Mouse (Mus musculus): ENCODE measurements at regions not wholly inside any gene's neighbourhood (a gene's known extent, or its start where the extent isn't known, plus 50 kb on each side); places are given as distances from the start of the nearest gene placed in this dataset.

- no peak for TF ChIP-seq CTCF (IDR thresholded peaks at IDR 0.05; ENCODE audit: control insufficient read depth, insufficient read depth, insufficient read length)
- TF ChIP-seq USF1 (IDR thresholded peaks at IDR 0.05; ENCODE audit: low read depth), result no peak
- TF ChIP-seq MYOD1 (IDR thresholded peaks at IDR 0.05; ENCODE audit: control insufficient read depth, insufficient read length, low read depth), result no peak
- TF ChIP-seq MYOG (IDR thresholded peaks at IDR 0.05; ENCODE audit: control insufficient read depth, extremely low read depth, insufficient read length), result no peak
- TF ChIP-seq MAX (IDR thresholded peaks at IDR 0.05), result no peak
- TF ChIP-seq CEBPB (IDR thresholded peaks at IDR 0.05; ENCODE audit: low read depth), result no peak
Observed at GRCm38 (mm10) chr8:26272675-26273414, 153.5 kb downstream of the Gm45692 start.

All from C2C12 (cell line).